Mouse (Mus musculus) limb, embryonic 11.5 days (tissue): ENCODE measurements around the gene Ubap2. TPM values are rescaled to one million over a fixed set of nuclear protein-coding genes. Genes with fewer than 3 reads are reported as not detected.

Experiments used
- polyA plus RNA-seq: library from polyadenylated mRNA; unstranded; fragments of >200 nt; fragmentation: Nextera tagmentation; extraction: Ambion mirVana; gene quantifications from 2 replicates; pipeline ENCODE4 v1.2.1, GENCODE M21; 2014

Gene Ubap2
- polyA plus RNA-seq, 1 experiment from 2014 or later: 77.1 TPM

Other genes with a start within 250 kb of the Ubap2 start
- gene Aqp7, start 227.0 kb downstream of the Ubap2 start, polyA plus RNA-seq: not detected in 2 replicates
- gene Aqp3, start 177.0 kb downstream of the Ubap2 start, polyA plus RNA-seq: 1.2 and 1.6 TPM in 2 replicates
- 27.1 and 28.4 TPM in 2 replicates for gene Nol6, start 150.7 kb downstream of the Ubap2 start, polyA plus RNA-seq
- gene Ube2r2, start 139.4 kb downstream of the Ubap2 start, polyA plus RNA-seq: 109 and 114 TPM in 2 replicates
- 46.4 and 47.2 TPM in 2 replicates for gene Dcaf12, start 39.7 kb upstream of the Ubap2 start, polyA plus RNA-seq
- 56.7 and 62.2 TPM in 2 replicates for gene Ubap1, start 73.9 kb upstream of the Ubap2 start, polyA plus RNA-seq
- 7.4 and 10.7 TPM in 2 replicates for gene Kif24, start 189.7 kb upstream of the Ubap2 start, polyA plus RNA-seq
- 53.3 and 55.8 TPM in 2 replicates for gene Nudt2, start 190.0 kb upstream of the Ubap2 start, polyA plus RNA-seq
- 3.9 and 4.2 TPM in 2 replicates for gene AI464131, start 227.9 kb upstream of the Ubap2 start, polyA plus RNA-seq
- 3.2 and 3.8 TPM in 2 replicates for gene 1110017D15Rik, start 242.2 kb upstream of the Ubap2 start, polyA plus RNA-seq